Mouse (Mus musculus) G1E (cell line): ENCODE measurements around the gene Cacna1a. TPM values are rescaled to one million over a fixed set of nuclear protein-coding genes. Genes with fewer than 3 reads are reported as not detected.

ENCODE experiments used
- ATAC-seq: 2 replicates; pipeline ENCODE4 v1.8.0; 2016; ENCODE audit warnings: mild to moderate bottlenecking; ENCODE audit not compliant: insufficient number of reproducible peaks, poor library complexity, low FRiP score, severe bottlenecking; ENCODE audit errors: extremely low read depth
- DNase-seq: peaks from one replicate; pipeline ENCODE4 v3.0.0; 2012; ENCODE audit warnings: low spot score
- H3K27me3 ChIP-seq: 2 replicates; pipeline ENCODE4 v1.6.1; 2012; ENCODE audit warnings: mild to moderate bottlenecking, low read length, inconsistent platforms; ENCODE audit not compliant: insufficient read depth
- H3K36me3 ChIP-seq: replicated peaks from 2 replicates; pipeline ENCODE3; 2012; ENCODE audit warnings: mild to moderate bottlenecking, inconsistent platforms
- H3K4me1 ChIP-seq: 2 replicates; pipeline ENCODE4 v1.6.1; 2012; ENCODE audit warnings: low read depth, low read length, inconsistent platforms, mixed read lengths; ENCODE audit not compliant: insufficient read depth
- H3K4me3 ChIP-seq: 2 replicates; pipeline ENCODE4 v1.5.1; 2012; ENCODE audit warnings: low read depth, mild to moderate bottlenecking, inconsistent platforms, low read length, moderate library complexity, mixed read lengths
- H3K9me3 ChIP-seq: replicated peaks from 2 replicates; pipeline ENCODE4 v1.6.1; 2012; ENCODE audit warnings: inconsistent platforms
- CTCF ChIP-seq: IDR thresholded peaks from 2 replicates; pipeline ENCODE4 v1.5.1; 2012; ENCODE audit warnings: low read depth, low read length, inconsistent platforms, mixed read lengths
- GATA1 ChIP-seq: IDR thresholded peaks from 2 replicates; pipeline ENCODE4 v1.6.1; 2012; ENCODE audit warnings: borderline replicate concordance, low read length, inconsistent platforms, mixed read lengths
- GATA2 ChIP-seq: IDR thresholded peaks from 2 replicates; pipeline ENCODE4 v1.6.1; 2012; ENCODE audit warnings: low read depth, low read length, inconsistent platforms, borderline replicate concordance
- POLR2AphosphoS5 ChIP-seq: IDR thresholded peaks from 2 replicates; pipeline ENCODE4 v1.6.1; 2012; ENCODE audit warnings: low read depth, low read length, inconsistent platforms; ENCODE audit not compliant: insufficient replicate concordance
- TAL1 ChIP-seq: conservative IDR thresholded peaks from 2 replicates; pipeline ENCODE4 v1.6.1; 2012; ENCODE audit warnings: low read depth, low read length, inconsistent platforms, mixed read lengths
- polyA plus RNA-seq: library from polyadenylated mRNA; stranded (reverse); fragments of >175 nt; gene quantifications from 2 replicates; pipeline ENCODE4 v1.2.3, GENCODE M21; 2012
- total RNA-seq, 2 experiments: library from RNA; stranded (forward) in 1 of 2; stranded (reverse) in 1 of 2; fragments of 200-1000 nt in 1 of 2; fragments of >200 nt in 1 of 2; fragmentation: Nextera tagmentation in 1 of 2; gene quantifications; 2 replicates each; pipeline ENCODE4 v1.2.3; 2014 to 2017

The Cacna1a gene
- total and polyA plus RNA-seq, 3 experiments, result 0.23 to 31.7 (median 1.0) TPM

DNA sequence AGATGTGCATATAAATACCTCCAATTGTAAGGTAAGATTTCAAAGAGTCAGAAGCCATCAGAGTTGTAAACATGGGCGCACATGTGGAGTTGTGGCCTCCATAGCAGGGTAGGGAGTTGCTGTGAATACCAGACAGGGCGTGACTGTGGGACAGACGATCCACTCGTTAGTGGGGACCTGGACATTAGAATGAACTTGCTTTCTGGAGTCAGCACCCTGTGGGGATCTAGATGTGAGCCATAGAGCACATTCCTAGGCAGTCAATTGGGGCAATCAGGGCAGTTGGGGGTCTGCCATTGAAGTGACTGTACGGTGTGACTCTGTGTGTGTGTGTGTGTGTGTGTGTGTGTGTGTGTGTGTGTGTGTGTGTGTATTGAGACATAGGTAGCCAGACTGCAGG lies 3.4 kb downstream of the Cacna1a start:
- no peak for TF ChIP-seq GATA1
- TF ChIP-seq CTCF, result no peak
- no peak for TF ChIP-seq POLR2AphosphoS5
- no peak for TF ChIP-seq GATA2
- no peak for TF ChIP-seq TAL1
- no peak for ATAC-seq
- no peak for DNase-seq
- Histone ChIP-seq H3K9me3 (no peaks in the 10 kb centered on the region), H3K4me1 (no peaks in the 10 kb centered on the region), H3K36me3 (no peaks in the 10 kb centered on the region), H3K27me3 (no peaks in the 10 kb centered on the region), H3K4me3 (no peak overlapping the region)

DNA sequence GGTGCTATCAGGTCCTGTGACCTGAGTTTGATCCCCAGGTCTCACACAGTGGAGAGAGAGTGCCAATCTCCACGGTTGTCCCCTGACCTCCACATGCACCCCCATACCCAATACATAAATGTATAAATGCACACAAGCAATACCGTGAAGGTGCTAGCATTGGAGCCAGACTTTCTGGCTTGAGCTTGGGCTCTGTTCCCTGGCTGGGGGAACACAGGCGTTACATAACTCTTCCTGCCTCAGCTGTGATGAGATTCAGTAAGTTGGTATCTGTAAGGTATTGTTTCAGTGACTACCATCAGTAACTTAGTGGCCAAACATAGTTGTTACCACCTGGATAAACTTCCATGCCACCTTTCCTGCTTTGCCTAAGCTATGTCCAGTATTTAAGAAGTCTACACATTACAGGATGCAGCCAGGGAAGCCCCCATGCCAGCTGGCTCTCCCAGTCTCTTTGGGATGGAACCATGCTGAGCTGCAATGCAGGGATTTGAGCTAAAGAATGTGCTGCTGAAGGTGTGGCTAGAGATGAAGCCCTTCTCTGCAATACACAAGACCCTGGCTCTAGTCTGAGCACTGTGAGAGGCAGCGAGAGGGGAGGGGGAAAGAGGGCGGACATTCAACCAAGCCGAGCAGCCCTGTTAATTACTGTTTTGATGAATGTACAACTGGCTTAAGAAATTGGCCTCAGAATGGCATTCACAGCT lies 7.7 kb downstream of the Cacna1a start:
- no peak for ATAC-seq
- no peak for DNase-seq
- Histone ChIP-seq H3K36me3 (no peaks in the 10 kb centered on the region), H3K4me3 (no peak overlapping the region), H3K4me1 (no peaks in the 10 kb centered on the region), H3K27me3 (no peaks in the 10 kb centered on the region), H3K9me3 (no peaks in the 10 kb centered on the region)
- TF ChIP-seq GATA1 (no peak), GATA2 (no peak), TAL1 (no peak), CTCF (no peak), POLR2AphosphoS5 (no peak)

DNA sequence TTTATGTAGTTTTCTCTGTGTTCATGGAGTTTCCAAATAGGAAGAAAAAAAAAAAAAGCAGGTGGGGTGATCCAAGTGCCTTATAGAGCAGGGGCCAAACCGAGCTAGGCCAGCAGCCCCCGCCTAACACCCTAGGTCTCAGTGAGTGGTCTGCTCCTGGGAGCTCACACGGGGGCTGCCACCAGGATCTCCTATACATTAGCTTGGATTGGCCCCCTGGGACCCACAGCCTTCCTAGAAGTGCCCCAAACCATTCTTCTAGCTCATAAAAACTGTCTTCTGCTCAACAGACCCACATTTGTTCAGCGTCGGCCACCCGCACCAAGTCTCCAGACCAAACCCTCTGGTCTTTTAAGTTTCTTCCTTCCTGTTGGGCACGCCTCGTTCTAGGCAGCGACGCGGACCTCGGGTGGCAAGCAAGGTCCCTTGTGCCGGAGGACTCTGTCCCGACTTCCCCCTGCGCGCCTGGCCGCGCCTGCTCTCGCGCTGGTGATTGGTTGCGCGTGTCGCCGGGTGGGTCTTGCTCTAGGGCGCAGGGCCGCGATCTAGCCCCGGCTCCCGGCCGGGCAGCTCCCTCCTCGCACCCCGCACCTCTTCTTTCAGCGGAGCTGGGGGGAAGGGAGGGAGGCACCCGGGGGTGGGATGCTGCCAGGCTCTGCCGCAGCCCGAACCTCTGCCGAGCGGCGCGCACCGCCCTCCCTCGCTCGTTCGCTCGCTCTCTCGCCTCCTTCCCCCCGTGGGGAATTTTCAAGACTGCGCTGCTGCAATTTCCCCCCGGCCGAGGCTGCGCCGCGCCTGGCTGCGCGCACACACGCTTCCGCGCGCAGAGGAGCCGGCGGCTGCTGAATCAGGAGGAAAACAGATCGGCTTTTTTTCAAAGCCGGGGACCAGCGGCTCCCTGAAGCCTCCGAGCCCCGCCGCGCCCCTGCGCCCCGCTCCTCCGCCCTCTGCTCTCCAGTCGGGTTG lies 25.9 kb downstream of the Cacna1a start:
- H3K4me1 ChIP-seq, result no peaks in the 10 kb centered on the region
- no peaks in the 10 kb centered on the region for H3K27me3 ChIP-seq
- ATAC-seq, result no peak
- no peak for DNase-seq
- TF ChIP-seq CTCF, result no peak
- TF ChIP-seq POLR2AphosphoS5, result no peak
- no peak for TF ChIP-seq TAL1
- TF ChIP-seq GATA2, result no peak
- H3K9me3 ChIP-seq, result peaks cover 17% of the 10 kb centered on the region
- no peaks in the 10 kb centered on the region for H3K36me3 ChIP-seq
- H3K4me3 ChIP-seq, result no peak overlapping the region; the same call in 1 of the 2 replicates

DNA sequence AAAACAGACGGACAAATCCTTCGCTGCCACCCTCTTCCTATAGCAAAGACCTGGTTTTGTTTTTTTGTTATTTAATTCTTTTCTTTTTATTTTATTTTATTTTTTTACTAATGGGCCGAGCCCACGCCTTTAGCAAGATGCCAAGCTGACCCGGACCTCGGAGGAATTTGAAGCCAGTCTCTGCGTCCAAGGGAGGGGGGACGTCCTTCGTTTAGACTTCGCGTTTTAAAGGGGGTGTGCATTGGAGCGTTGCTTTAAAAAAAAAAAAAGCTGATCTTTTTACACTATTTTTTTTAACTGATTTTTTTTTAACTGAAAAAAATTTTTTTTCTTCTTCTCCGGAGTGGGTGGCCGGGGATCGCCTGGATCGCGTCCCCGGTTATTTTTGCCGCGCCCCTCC lies 26.7 kb downstream of the Cacna1a start:
- Histone ChIP-seq H3K9me3 (peaks cover 17% of the 10 kb centered on the region), H3K4me1 (no peaks in the 10 kb centered on the region), H3K4me3 (no peak overlapping the region), H3K27me3 (no peaks in the 10 kb centered on the region), H3K36me3 (no peaks in the 10 kb centered on the region)
- no peak for ATAC-seq
- DNase-seq, result no peak
- TF ChIP-seq GATA2 (no peak), GATA1 (no peak), TAL1 (no peak)

DNA sequence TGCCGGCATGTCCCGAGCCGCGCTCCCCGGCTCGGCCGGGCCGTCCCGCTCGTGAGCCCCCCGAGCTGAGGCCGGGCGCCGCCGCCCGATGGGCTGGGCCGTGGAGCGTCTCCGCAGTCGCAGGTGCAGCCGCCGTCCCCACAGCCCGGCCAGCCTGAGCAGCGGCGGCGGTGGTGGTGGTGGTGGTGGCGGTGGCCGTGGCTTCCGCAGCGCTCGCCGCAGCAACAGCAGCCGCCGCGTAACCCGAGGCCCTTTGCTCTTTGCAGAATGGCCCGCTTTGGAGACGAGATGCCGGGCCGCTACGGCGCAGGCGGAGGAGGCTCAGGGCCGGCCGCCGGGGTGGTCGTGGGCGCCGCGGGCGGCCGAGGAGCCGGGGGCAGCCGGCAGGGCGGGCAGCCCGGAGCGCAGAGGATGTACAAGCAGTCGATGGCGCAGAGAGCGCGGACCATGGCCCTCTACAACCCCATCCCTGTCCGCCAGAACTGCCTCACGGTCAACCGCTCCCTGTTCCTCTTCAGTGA lies 27.2 kb downstream of the Cacna1a start:
- no peak for ATAC-seq
- H3K9me3 ChIP-seq, result peaks cover 17% of the 10 kb centered on the region
- no peaks in the 10 kb centered on the region for H3K36me3 ChIP-seq
- no peak overlapping the region for H3K4me3 ChIP-seq
- no peaks in the 10 kb centered on the region for H3K27me3 ChIP-seq
- H3K4me1 ChIP-seq, result no peaks in the 10 kb centered on the region
- no peak for DNase-seq
- TF ChIP-seq CTCF, result no peak

DNA sequence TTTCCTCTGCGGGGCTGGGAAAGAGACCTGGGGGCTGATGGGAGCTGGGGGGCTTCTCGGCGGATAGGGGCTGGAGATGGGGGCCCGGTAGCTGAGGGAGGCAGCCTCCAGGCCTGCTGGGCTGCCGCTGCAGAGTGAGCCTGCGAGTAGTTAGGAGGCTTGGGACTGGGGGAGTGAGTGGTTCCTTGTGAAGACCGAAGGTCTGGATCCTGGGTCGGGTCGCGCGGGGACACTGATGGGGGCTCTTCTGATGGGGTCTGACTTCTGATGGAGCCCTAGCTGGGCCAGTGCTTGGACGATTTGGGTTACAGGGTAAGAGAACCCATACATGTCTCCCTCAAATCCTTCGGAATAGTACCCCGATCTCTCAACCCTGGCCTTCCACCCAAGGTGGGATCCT lies 27.8 kb downstream of the Cacna1a start:
- Histone ChIP-seq H3K4me3 (no peak overlapping the region), H3K4me1 (no peaks in the 10 kb centered on the region), H3K9me3 (peaks cover 17% of the 10 kb centered on the region), H3K27me3 (no peaks in the 10 kb centered on the region), H3K36me3 (no peaks in the 10 kb centered on the region)
- ATAC-seq (no peak), DNase-seq (no peak)
- TF ChIP-seq TAL1, result no peak
- TF ChIP-seq CTCF, result no peak
- TF ChIP-seq GATA2, result no peak
- TF ChIP-seq GATA1, result no peak
- no peak for TF ChIP-seq POLR2AphosphoS5
